Mouse (Mus musculus): ENCODE measurements around the gene Asah2. TPM values are rescaled to one million over a fixed set of nuclear protein-coding genes. Genes with fewer than 3 reads are reported as not detected.
"Not testable (repeated sequence)": the region's sequence is repeated elsewhere in the genome, so short reads cannot be mapped to it uniquely, and the experiment has no call there.

Gene Asah2
- polyA plus RNA-seq, 1 experiment from 2014 or later: 1.6 TPM

- Histone ChIP-seq H3K27me3 (ENCODE audit: control insufficient read depth, insufficient read depth, low read length) (no peaks in the 10 kb centered on the region), H3K4me2 (replicated peaks; ENCODE audit: low read depth, low read length) (no peak overlapping the region), H3K36me3 (ENCODE audit: control insufficient read depth, insufficient read depth, low read length) (no peaks in the 10 kb centered on the region), H3K27ac (ENCODE audit: low read depth, low read length) (no peak overlapping the region), H3K9ac (ENCODE audit: low read depth, low read length) (no peak overlapping the region), H3K9me3 (ENCODE audit: control insufficient read depth, low read length) (no peaks in the 10 kb centered on the region), H3K4me3 (ENCODE audit: low read length) (no peak overlapping the region), H3K4me1 (ENCODE audit: control insufficient read depth, insufficient read depth, low read length) (no peaks in the 10 kb centered on the region)
- 86% methylated on average over 6 of the region's 6 CpGs for WGBS
- no peak for ATAC-seq (ENCODE audit: low FRiP score, low TSS enrichment)
Observed at GRCm38 (mm10) chr19:32087736-32088470, 20.1 kb downstream of the Asah2 start.

GRCm38 (mm10) chr19:32084813-32085212 lies 23.2 kb downstream of the Asah2 start:
- H3K27ac ChIP-seq (ENCODE audit: low read depth, low read length); H3K4me3 ChIP-seq (ENCODE audit: low read length); H3K9ac ChIP-seq (ENCODE audit: low read depth, low read length); H3K36me3 ChIP-seq (ENCODE audit: control insufficient read depth, insufficient read depth, low read length); H3K4me2 ChIP-seq (replicated peaks; ENCODE audit: low read depth, low read length); H3K4me1 ChIP-seq (ENCODE audit: control insufficient read depth, insufficient read depth, low read length); H3K27me3 ChIP-seq (ENCODE audit: control insufficient read depth, insufficient read depth, low read length); ATAC-seq (ENCODE audit: low FRiP score, low TSS enrichment); H3K9me3 ChIP-seq (ENCODE audit: control insufficient read depth, low read length): not testable (repeated sequence)
- WGBS: 90% methylated on average over 1 of the region's 1 CpGs

GRCm38 (mm10) chr19:32070340-32070739 lies 37.7 kb downstream of the Asah2 start:
- no peak overlapping the region for H3K9ac ChIP-seq (ENCODE audit: low read depth, low read length)
- H3K9me3 ChIP-seq (ENCODE audit: control insufficient read depth, low read length): no peaks in the 10 kb centered on the region
- no peak for ATAC-seq (ENCODE audit: low FRiP score, low TSS enrichment)
- H3K4me3 ChIP-seq (ENCODE audit: low read length): no peak overlapping the region
- H3K4me2 ChIP-seq (replicated peaks; ENCODE audit: low read depth, low read length): no peak overlapping the region
- H3K4me1 ChIP-seq (ENCODE audit: control insufficient read depth, insufficient read depth, low read length): no peaks in the 10 kb centered on the region
- H3K36me3 ChIP-seq (ENCODE audit: control insufficient read depth, insufficient read depth, low read length): no peaks in the 10 kb centered on the region
- WGBS: 76% methylated on average over 2 of the region's 2 CpGs
- no peak overlapping the region for H3K27ac ChIP-seq (ENCODE audit: low read depth, low read length)
- H3K27me3 ChIP-seq (ENCODE audit: control insufficient read depth, insufficient read depth, low read length): no peaks in the 10 kb centered on the region

- no peak overlapping the region for H3K4me3 ChIP-seq (ENCODE audit: low read length)
- no peaks in the 10 kb centered on the region for H3K4me1 ChIP-seq (ENCODE audit: control insufficient read depth, insufficient read depth, low read length)
- 89% methylated on average over 2 of the region's 2 CpGs for WGBS
- ATAC-seq (ENCODE audit: low FRiP score, low TSS enrichment): no peak
- no peak overlapping the region for H3K27ac ChIP-seq (ENCODE audit: low read depth, low read length)
- no peak overlapping the region for H3K4me2 ChIP-seq (replicated peaks; ENCODE audit: low read depth, low read length)
- no peaks in the 10 kb centered on the region for H3K9me3 ChIP-seq (ENCODE audit: control insufficient read depth, low read length)
- no peaks in the 10 kb centered on the region for H3K36me3 ChIP-seq (ENCODE audit: control insufficient read depth, insufficient read depth, low read length)
- H3K9ac ChIP-seq (ENCODE audit: low read depth, low read length): no peak overlapping the region
- H3K27me3 ChIP-seq (ENCODE audit: control insufficient read depth, insufficient read depth, low read length): no peaks in the 10 kb centered on the region
Observed at GRCm38 (mm10) chr19:32069598-32069997, 38.4 kb downstream of the Asah2 start.

- H3K9me3 ChIP-seq (ENCODE audit: control insufficient read depth, low read length): no peaks in the 10 kb centered on the region
- H3K27me3 ChIP-seq (ENCODE audit: control insufficient read depth, insufficient read depth, low read length): no peaks in the 10 kb centered on the region
- no peaks in the 10 kb centered on the region for H3K4me1 ChIP-seq (ENCODE audit: control insufficient read depth, insufficient read depth, low read length)
- 63% methylated on average over 4 of the region's 4 CpGs for WGBS
- no peak overlapping the region for H3K27ac ChIP-seq (ENCODE audit: low read depth, low read length)
- H3K36me3 ChIP-seq (ENCODE audit: control insufficient read depth, insufficient read depth, low read length): no peaks in the 10 kb centered on the region
- no peak for ATAC-seq (ENCODE audit: low FRiP score, low TSS enrichment)
- H3K4me2 ChIP-seq (replicated peaks; ENCODE audit: low read depth, low read length): no peak overlapping the region
- H3K4me3 ChIP-seq (ENCODE audit: low read length): no peak overlapping the region
- H3K9ac ChIP-seq (ENCODE audit: low read depth, low read length): no peak overlapping the region
Observed at GRCm38 (mm10) chr19:32067669-32068068, 40.3 kb downstream of the Asah2 start.

- WGBS: 94% methylated on average over 1 of the region's 1 CpGs
- no peak overlapping the region for H3K4me3 ChIP-seq (ENCODE audit: low read length)
- no peak for ATAC-seq (ENCODE audit: low FRiP score, low TSS enrichment)
Observed at GRCm38 (mm10) chr19:32061294-32061693, 46.7 kb downstream of the Asah2 start.

GRCm38 (mm10) chr19:32056252-32056651 lies 51.8 kb downstream of the Asah2 start:
- ATAC-seq (ENCODE audit: low FRiP score, low TSS enrichment): no peak
- WGBS: 86% methylated on average over 1 of the region's 1 CpGs
- H3K4me2 ChIP-seq (replicated peaks; ENCODE audit: low read depth, low read length): no peak overlapping the region
- H3K4me3 ChIP-seq (ENCODE audit: low read length): no peak overlapping the region
- H3K36me3 ChIP-seq (ENCODE audit: control insufficient read depth, insufficient read depth, low read length): no peaks in the 10 kb centered on the region
- no peak overlapping the region for H3K9ac ChIP-seq (ENCODE audit: low read depth, low read length)
- H3K9me3 ChIP-seq (ENCODE audit: control insufficient read depth, low read length): no peaks in the 10 kb centered on the region
- no peaks in the 10 kb centered on the region for H3K4me1 ChIP-seq (ENCODE audit: control insufficient read depth, insufficient read depth, low read length)
- no peaks in the 10 kb centered on the region for H3K27me3 ChIP-seq (ENCODE audit: control insufficient read depth, insufficient read depth, low read length)
- no peak overlapping the region for H3K27ac ChIP-seq (ENCODE audit: low read depth, low read length)

More at GRCm38 (mm10) chr19:32061294-32061693, 46.7 kb downstream of the Asah2 start:
- no peaks in the 10 kb centered on the region for H3K4me1 ChIP-seq (ENCODE audit: control insufficient read depth, insufficient read depth, low read length)
- no peaks in the 10 kb centered on the region for H3K9me3 ChIP-seq (ENCODE audit: control insufficient read depth, low read length)
- H3K27ac ChIP-seq (ENCODE audit: low read depth, low read length): no peak overlapping the region
- H3K36me3 ChIP-seq (ENCODE audit: control insufficient read depth, insufficient read depth, low read length): no peaks in the 10 kb centered on the region
- no peaks in the 10 kb centered on the region for H3K27me3 ChIP-seq (ENCODE audit: control insufficient read depth, insufficient read depth, low read length)
- H3K9ac ChIP-seq (ENCODE audit: low read depth, low read length): no peak overlapping the region
- no peak overlapping the region for H3K4me2 ChIP-seq (replicated peaks; ENCODE audit: low read depth, low read length)

- Histone ChIP-seq H3K36me3 (ENCODE audit: control insufficient read depth, insufficient read depth, low read length) (no peaks in the 10 kb centered on the region), H3K9ac (ENCODE audit: low read depth, low read length) (no peak overlapping the region), H3K4me2 (replicated peaks; ENCODE audit: low read depth, low read length) (no peak overlapping the region), H3K4me1 (ENCODE audit: control insufficient read depth, insufficient read depth, low read length) (no peaks in the 10 kb centered on the region), H3K27me3 (ENCODE audit: control insufficient read depth, insufficient read depth, low read length) (no peaks in the 10 kb centered on the region), H3K4me3 (ENCODE audit: low read length) (no peak overlapping the region), H3K9me3 (ENCODE audit: control insufficient read depth, low read length) (no peaks in the 10 kb centered on the region), H3K27ac (ENCODE audit: low read depth, low read length) (no peak overlapping the region)
- ATAC-seq (ENCODE audit: low FRiP score, low TSS enrichment): no peak
- WGBS: 58% methylated on average over 1 of the region's 1 CpGs
Observed at GRCm38 (mm10) chr19:32055725-32056124, 52.3 kb downstream of the Asah2 start.

GRCm38 (mm10) chr19:32051251-32051650 lies 56.8 kb downstream of the Asah2 start:
- H3K9me3 ChIP-seq (ENCODE audit: control insufficient read depth, low read length): no peaks in the 10 kb centered on the region
- no peaks in the 10 kb centered on the region for H3K27me3 ChIP-seq (ENCODE audit: control insufficient read depth, insufficient read depth, low read length)
- H3K4me3 ChIP-seq (ENCODE audit: low read length): no peak overlapping the region
- 88% methylated on average over 2 of the region's 2 CpGs for WGBS
- no peaks in the 10 kb centered on the region for H3K4me1 ChIP-seq (ENCODE audit: control insufficient read depth, insufficient read depth, low read length)
- H3K36me3 ChIP-seq (ENCODE audit: control insufficient read depth, insufficient read depth, low read length): no peaks in the 10 kb centered on the region
- H3K27ac ChIP-seq (ENCODE audit: low read depth, low read length): no peak overlapping the region
- H3K9ac ChIP-seq (ENCODE audit: low read depth, low read length): no peak overlapping the region
- H3K4me2 ChIP-seq (replicated peaks; ENCODE audit: low read depth, low read length): no peak overlapping the region
- ATAC-seq (ENCODE audit: low FRiP score, low TSS enrichment): no peak
